Mouse (Mus musculus) gastrocnemius, adult 2 months (tissue): ENCODE measurements around the gene Cux2. TPM values are rescaled to one million over a fixed set of nuclear protein-coding genes. Genes with fewer than 3 reads are reported as not detected.
A peak's percentile ranks its signal among the peaks of the same experiment; 100 is the strongest.

Source experiments
- DNase-seq: peaks from one replicate; pipeline ENCODE4 v3.0.0; 2022
- H3K27ac ChIP-seq: fragments of 200-600 bp; 2 replicates; pipeline ENCODE4 v1.8.1; 2022; ENCODE audit warnings: mild to moderate bottlenecking
- H3K4me3 ChIP-seq: fragments of 200-600 bp; 2 replicates; pipeline ENCODE4 v1.8.1; 2022; ENCODE audit warnings: mild to moderate bottlenecking, moderate library complexity
- CTCF ChIP-seq: fragments of 200-600 bp; IDR thresholded peaks from 2 replicates; pipeline ENCODE4 v1.8.1; 2022; ENCODE audit warnings: antibody characterized with exemption, mild to moderate bottlenecking, moderate library complexity
- intact Hi-C: fragments of 180-260 bp; cut with DNase I; formaldehyde crosslinking; loops from one replicate; pipeline ENCODE4 v1.15.1; 2025
- total RNA-seq, 2 experiments: library from RNA; stranded (reverse); gene quantifications; 2 replicates each; pipeline ENCODE4 v1.2.3; 2021

The Cux2 gene
- total RNA-seq, 2 experiments from 2014 or later: 3.9 to 6.0 TPM

DNA sequence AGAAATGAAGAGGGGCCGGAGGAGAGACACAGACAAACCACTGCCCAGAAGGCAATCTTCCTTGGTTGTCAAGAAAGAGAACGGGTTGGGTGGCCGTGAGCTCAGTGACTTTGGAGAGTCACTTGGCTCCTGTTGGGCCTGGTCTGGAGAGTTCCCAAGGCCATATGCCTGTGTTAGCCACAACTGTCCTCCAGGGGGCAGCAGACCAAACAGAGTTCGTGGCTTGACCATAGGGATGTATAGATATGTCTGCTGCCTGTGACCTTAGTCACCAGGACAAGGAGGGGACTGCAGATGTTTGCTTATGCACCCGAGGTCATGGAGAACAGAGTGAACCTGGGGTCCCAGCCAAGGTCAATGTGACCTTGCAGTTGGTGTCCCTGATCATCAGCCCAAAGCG is 104.1 kb downstream of the Cux2 start:
- peak; percentile 76 for TF ChIP-seq CTCF
- peak; percentile 60 for DNase-seq
- no peak overlapping the region for H3K27ac ChIP-seq
- intact Hi-C loops: no loop called here
- H3K4me3 ChIP-seq: no peak overlapping the region

DNA sequence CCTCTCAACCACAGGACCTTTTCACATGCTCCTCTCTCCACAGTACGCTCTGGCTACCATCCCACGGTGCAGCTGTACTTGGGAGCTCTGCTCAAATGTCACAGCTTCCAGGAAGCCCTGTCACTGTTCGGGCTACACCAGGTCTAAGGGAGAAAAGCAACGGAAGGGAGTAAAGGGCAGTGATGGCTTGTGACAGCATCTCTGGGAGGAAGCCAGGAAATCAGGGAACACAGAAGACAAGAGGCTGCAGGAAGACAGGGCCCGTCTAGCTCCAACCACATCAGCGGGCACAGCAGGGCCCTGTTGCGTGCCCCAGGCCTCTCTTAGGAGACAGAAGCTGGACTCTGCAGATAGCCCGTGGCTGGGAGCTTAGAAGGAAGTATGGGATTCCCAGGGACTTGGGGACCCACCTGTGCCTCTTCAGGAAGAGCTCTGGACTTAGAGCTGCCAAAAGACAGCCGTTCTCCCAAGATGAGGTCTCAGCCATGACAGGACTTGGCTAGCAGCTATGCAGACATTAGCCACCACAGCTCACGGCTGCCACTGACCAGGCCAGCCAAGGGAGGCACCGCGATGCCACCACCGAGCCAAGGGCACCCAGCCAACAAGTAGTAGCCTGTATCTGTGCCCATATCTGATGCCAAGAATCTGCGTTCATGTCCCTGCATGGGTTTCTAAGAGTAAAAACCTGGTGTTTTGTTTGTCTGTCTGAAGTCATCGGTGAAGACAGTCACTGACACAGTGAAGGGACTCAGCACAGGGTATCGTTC is 105.7 kb downstream of the Cux2 start:
- Histone ChIP-seq H3K27ac (0 out of 2 replicates have a peak overlapping the region, but pooled peaks have one; percentile 21), H3K4me3 (no peak overlapping the region)
- TF ChIP-seq CTCF: no peak
- peak; percentile 79 for DNase-seq
- intact Hi-C loops: loop anchor here (1.0 to 5.0 kb wide), 2 partner anchors 55 to 143 kb away; no protein-coding TSS in a partner anchor

- peak; percentile 82 for TF ChIP-seq CTCF
- H3K4me3 ChIP-seq: no peak overlapping the region
- H3K27ac ChIP-seq: no peak overlapping the region
- intact Hi-C loops: loop anchor here (2.0 to 5.0 kb wide), 3 partner anchors 107 to 144 kb away; partner anchors contain the start of gene Cux2
- DNase-seq: peak; percentile 40
Measured at GRCm38 (mm10) chr5:121943472-121943871, 106.4 kb downstream of the Cux2 start.

DNA sequence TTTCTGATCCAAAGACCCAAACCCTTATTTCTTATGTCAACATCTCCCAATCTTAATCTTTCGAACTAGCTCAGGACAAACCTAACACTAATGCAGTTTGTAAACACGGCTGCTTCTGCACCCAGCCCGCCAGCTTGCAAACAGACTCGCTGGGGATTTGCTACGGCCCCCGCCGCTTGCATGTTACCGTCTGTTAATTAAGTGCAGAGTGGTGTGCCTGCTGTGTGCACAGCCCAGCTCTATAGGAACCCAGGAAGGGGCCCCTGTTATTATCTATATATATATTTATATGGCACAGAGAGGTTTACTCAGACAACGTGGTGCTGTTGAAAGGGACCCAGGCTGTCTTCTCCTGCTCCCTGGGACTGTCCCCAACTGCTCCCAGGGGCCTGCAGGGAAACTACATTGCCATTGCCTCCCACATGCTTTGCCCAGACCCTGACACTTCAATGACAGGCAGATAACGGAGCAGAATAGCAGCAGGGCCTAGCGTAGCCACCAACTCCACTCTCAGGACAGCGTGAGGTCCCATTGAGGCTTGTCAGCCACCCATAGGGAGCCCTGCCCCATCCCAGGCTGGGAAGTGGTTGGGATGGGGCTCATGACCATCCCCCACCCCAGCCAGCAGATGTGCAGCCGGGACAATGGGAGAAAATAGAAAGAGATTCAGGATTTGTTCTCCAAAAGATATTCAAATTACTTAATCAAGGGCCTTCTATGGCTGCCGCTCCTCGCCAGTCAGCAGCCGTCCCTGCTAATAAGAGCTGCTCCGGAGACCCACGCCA is 111.6 kb downstream of the Cux2 start:
- TF ChIP-seq CTCF: no peak
- intact Hi-C loops: no loop called here
- no peak overlapping the region for H3K4me3 ChIP-seq
- DNase-seq: no peak
- no peak overlapping the region for H3K27ac ChIP-seq

DNA sequence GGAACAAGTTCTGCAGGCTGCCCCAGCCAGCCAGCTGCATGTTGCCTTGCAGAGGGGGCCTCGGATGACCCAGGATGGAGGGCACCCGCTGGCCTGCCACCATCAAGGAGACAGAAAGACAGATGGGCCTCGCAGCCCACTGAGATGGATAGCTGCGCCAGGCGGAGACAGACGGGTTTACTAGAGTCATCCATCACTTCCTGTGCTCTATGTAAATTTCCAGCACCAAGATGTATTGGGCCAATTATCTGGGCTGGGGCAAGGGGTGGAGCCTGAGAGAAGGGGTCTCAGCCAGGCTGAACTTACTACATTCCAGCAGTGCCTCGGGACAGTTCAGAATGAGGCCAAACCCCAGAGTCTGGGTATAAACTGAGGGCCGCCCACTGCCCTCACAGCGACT is 119.6 kb downstream of the Cux2 start:
- no peak overlapping the region for H3K4me3 ChIP-seq
- intact Hi-C loops: no loop called here
- no peak for TF ChIP-seq CTCF
- DNase-seq: no peak
- no peak overlapping the region for H3K27ac ChIP-seq

DNA sequence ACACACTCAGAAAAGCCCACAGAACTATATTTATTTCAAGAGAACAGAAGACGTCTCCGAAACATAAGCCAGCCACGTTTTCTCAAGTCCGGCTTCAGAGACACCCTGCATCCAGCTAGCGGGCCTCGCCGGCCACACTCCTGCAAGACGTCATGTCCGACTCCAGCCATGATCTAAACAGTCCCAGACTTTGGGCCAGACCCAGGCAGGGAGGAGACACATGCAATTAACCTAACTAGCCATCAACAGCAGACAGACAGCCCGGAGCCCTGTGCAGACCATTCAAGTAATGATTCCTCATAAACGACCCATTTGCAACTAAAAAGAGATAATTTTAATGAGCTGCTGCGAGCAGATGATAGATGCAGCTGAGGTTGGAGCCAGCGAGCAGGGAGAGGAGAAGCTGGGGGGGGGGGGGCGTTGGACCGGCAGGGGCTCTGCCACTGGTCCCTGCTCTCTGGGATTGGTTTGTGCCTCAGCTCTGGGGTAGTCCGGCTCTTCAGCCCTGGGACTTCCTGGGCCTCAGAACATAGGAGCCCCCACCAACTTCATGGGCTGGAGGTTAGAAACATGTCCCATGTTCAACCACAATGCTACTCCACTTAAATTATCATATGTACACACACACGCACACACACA is 121.4 kb downstream of the Cux2 start:
- Histone ChIP-seq H3K4me3 (no peak overlapping the region), H3K27ac (no peak overlapping the region)
- TF ChIP-seq CTCF: no peak
- intact Hi-C loops: no loop called here
- no peak for DNase-seq

DNA sequence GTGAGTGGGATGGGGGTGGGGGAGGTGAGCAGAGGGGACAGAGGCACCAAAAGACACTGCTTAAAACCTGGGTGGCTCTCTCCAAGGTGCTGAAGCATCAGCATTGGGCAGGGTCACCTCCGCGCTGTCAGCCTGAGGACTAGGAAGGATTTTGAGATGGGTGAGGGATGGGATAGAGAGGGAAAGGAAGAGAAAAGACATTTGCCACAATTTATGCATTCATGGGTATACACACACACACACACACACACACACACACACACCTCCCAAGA is 123.4 kb downstream of the Cux2 start:
- DNase-seq: no peak
- no peak overlapping the region for H3K27ac ChIP-seq
- intact Hi-C loops: no loop called here
- no peak for TF ChIP-seq CTCF
- no peak overlapping the region for H3K4me3 ChIP-seq

- no peak for TF ChIP-seq CTCF
- Histone ChIP-seq H3K27ac (no peak overlapping the region), H3K4me3 (no peak overlapping the region)
- intact Hi-C loops: no loop called here
- no peak for DNase-seq
Measured at GRCm38 (mm10) chr5:121925751-121926542, 124.0 kb downstream of the Cux2 start.

DNA sequence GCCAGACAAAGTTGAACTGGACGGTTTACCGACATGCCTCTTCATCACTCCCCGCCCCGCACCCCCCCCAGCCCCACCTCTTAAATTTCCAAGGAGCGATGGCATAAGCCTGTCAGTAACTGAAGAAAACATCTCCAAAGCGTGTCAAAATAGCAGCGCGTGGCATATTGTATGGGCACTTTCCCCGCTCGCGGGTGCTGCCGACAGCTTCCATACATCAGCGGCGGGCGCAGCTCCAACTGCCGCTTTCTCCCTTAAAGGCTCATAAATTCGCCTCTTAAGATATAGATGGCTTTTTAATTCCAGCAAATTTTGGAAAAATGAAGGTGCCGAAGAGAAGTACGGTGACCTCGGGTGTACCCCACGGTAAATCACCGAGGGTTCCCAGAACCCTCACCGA is 124.6 kb downstream of the Cux2 start:
- Histone ChIP-seq H3K27ac (no peak overlapping the region), H3K4me3 (no peak overlapping the region)
- TF ChIP-seq CTCF: no peak
- no peak for DNase-seq
- intact Hi-C loops: no loop called here

DNA sequence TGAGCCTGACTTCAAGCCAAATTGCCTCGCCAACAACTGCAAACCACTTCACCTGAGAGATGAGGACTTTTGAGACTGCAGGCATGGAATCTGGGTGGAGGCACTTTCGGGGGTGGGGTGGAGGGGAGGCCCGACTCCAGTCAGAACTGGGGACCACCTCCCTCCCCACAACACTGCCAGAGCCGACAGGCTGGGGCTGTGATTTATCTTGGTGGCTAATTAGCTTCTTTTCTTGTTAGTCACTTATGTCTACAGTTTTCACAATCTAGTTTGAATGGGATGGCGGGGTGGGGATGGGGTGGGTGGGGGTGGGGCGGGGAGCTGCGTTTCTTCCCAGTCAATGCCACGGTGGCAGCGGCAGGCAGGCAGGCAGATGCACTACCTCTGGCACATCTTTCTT is 125.5 kb downstream of the Cux2 start:
- no peak for DNase-seq
- Histone ChIP-seq H3K4me3 (no peak overlapping the region), H3K27ac (no peak overlapping the region)
- TF ChIP-seq CTCF: no peak
- intact Hi-C loops: no loop called here

DNA sequence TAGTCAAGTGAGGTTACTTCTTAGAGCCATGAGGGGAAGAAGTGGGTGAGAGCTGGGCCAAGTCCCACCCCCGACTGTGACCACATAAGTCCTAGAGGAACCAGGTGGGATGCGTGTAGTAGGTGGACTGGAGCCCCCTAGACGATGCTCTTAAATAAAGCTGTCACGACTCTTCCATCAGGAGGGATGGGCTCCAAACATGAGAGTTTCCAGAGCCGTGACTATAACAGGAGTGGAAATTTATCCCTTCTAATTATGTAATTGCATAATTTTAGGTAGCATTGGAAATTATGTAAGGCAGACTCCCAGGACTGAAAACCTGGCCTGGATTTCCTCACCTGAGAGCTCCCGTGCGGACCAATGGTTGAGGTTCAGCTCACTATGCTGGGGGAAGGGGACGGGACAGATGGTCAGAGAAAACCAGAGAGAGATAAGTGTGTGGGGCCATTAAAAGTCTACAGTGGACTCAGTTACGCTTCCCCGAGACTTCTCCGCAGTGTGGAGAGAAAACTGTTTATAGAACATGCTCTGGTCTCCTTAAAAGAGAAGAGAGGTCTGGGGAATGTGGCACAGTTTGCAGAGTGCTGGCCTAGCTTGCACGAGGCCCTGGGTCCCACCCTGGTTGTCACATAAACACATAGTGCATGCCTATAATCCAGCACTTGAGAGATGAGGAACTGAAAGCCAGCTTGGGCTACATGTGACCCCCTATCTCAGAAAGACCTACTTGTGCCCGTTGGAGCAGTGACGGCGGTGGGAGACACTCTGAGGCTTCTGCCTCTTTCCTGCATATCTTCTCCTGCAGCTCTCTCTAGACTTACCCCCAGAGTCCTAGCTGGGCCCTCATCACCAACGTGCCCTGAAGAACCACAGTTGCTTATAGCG is 126.7 kb downstream of the Cux2 start:
- Histone ChIP-seq H3K4me3 (no peak overlapping the region), H3K27ac (no peak overlapping the region)
- TF ChIP-seq CTCF: no peak
- intact Hi-C loops: no loop called here
- DNase-seq: no peak

- intact Hi-C loops: no loop called here
- TF ChIP-seq CTCF: no peak
- Histone ChIP-seq H3K27ac (no peak overlapping the region), H3K4me3 (no peak overlapping the region)
- DNase-seq: no peak
Measured at GRCm38 (mm10) chr5:121919216-121919615, 130.7 kb downstream of the Cux2 start.
